Mouse (Mus musculus): Measurements from ENCODE around the gene Ccdc158. TPM values are rescaled to one million over a fixed set of nuclear protein-coding genes. Genes with fewer than 3 reads are reported as not detected.

Gene Ccdc158
- 0.11 and 0.21 TPM in 2 replicates for polyA plus RNA-seq (2012; rRNA removed)

- WGBS = 15% methylated on average over 49 of the region's 55 CpGs
- peak; percentile 44 to 45 for DNase-seq (ENCODE audit: low read depth in 1 of 2, low spot score in 2 of 2)
- TF ChIP-seq CTCF (IDR thresholded peaks at IDR 0.05; ENCODE audit: extremely low read depth, insufficient read depth, insufficient read length, insufficient replicate concordance) (no peak), POLR2A (IDR thresholded peaks at IDR 0.05; ENCODE audit: low read depth, low read length) (no peak)
- H3K4me1 ChIP-seq (ENCODE audit: control insufficient read depth, insufficient read depth, insufficient read length) = peaks cover 8% of the 10 kb centered on the region
- no peaks in the 10 kb centered on the region for H3K36me3 ChIP-seq (ENCODE audit: control insufficient read depth, insufficient read depth, low read length)
- peak within 1 kb of the TSS; percentile 50 for H3K4me3 ChIP-seq (ENCODE audit: extremely low read depth, insufficient read depth, insufficient read length)
- H3K27ac ChIP-seq (ENCODE audit: insufficient read depth, low read length) = no peak within 1 kb of the TSS
- 0 out of 2 replicates have a peak, but pooled peaks cover 2% of the 10 kb centered on the region for H3K27me3 ChIP-seq (ENCODE audit: control insufficient read depth, insufficient read depth, low read length)
Measured at GRCm38 (mm10) chr5:92674859-92675573, at the start of gene Ccdc158. TSS of gene Ccdc158 (minus strand) at chr5:92675271.

- H3K4me3 ChIP-seq (ENCODE audit: extremely low read depth, insufficient read depth, insufficient read length) = no peak overlapping the region
- DNase-seq (ENCODE audit: low read depth in 1 of 2, low spot score in 2 of 2) = no peak
- no peaks in the 10 kb centered on the region for H3K36me3 ChIP-seq (ENCODE audit: control insufficient read depth, insufficient read depth, low read length)
- 91% methylated on average over 8 of the region's 8 CpGs for WGBS
- H3K4me1 ChIP-seq (ENCODE audit: control insufficient read depth, insufficient read depth, insufficient read length) = no peaks in the 10 kb centered on the region
- no peaks in the 10 kb centered on the region for H3K27me3 ChIP-seq (ENCODE audit: control insufficient read depth, insufficient read depth, low read length)
- H3K27ac ChIP-seq (ENCODE audit: insufficient read depth, low read length) = no peak overlapping the region
- TF ChIP-seq POLR2A (IDR thresholded peaks at IDR 0.05; ENCODE audit: low read depth, low read length) (no peak), CTCF (IDR thresholded peaks at IDR 0.05; ENCODE audit: extremely low read depth, insufficient read depth, insufficient read length, insufficient replicate concordance) (no peak)
Measured at GRCm38 (mm10) chr5:92721610-92722009, 46.5 kb upstream of the Ccdc158 start.

DNA sequence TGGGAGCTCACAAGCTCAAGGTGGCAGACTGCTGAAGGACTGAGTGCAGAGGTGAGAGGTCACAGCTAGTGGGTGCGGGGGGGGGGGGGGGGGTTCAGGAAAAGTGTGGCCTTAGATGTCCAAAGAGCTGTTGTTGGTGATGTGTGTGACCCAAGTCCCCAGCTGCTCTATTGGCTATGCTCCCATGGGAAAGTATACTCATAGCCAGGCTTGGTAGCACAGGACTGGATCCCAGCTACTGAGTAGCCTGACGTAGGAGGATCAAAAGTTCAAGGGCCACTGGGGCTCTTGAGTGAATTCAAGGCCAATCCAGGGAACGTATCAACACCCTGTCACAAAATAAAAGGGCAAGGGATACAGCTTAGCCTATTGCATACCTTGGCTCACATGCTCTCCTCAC, 43.8 kb upstream of the Ccdc158 start:
- Histone ChIP-seq H3K27me3 (ENCODE audit: control insufficient read depth, insufficient read depth, low read length) (no peaks in the 10 kb centered on the region), H3K4me3 (ENCODE audit: extremely low read depth, insufficient read depth, insufficient read length) (no peak overlapping the region), H3K36me3 (ENCODE audit: control insufficient read depth, insufficient read depth, low read length) (no peaks in the 10 kb centered on the region), H3K27ac (ENCODE audit: insufficient read depth, low read length) (no peak overlapping the region), H3K4me1 (ENCODE audit: control insufficient read depth, insufficient read depth, insufficient read length) (no peaks in the 10 kb centered on the region)
- WGBS = 87% methylated on average over 3 of the region's 3 CpGs
- TF ChIP-seq CTCF (IDR thresholded peaks at IDR 0.05; ENCODE audit: extremely low read depth, insufficient read depth, insufficient read length, insufficient replicate concordance) = no peak
- no peak for DNase-seq (ENCODE audit: low read depth in 1 of 2, low spot score in 2 of 2)

- TF ChIP-seq CTCF (IDR thresholded peaks at IDR 0.05; ENCODE audit: extremely low read depth, insufficient read depth, insufficient read length, insufficient replicate concordance) (no peak), POLR2A (IDR thresholded peaks at IDR 0.05; ENCODE audit: low read depth, low read length) (no peak)
- H3K27ac ChIP-seq (ENCODE audit: insufficient read depth, low read length) = no peak overlapping the region
- no peaks in the 10 kb centered on the region for H3K27me3 ChIP-seq (ENCODE audit: control insufficient read depth, insufficient read depth, low read length)
- DNase-seq (ENCODE audit: low read depth in 1 of 2, low spot score in 2 of 2) = no peak
- no peak overlapping the region for H3K4me3 ChIP-seq (ENCODE audit: extremely low read depth, insufficient read depth, insufficient read length)
- WGBS = 71% methylated on average over 3 of the region's 3 CpGs
- no peaks in the 10 kb centered on the region for H3K36me3 ChIP-seq (ENCODE audit: control insufficient read depth, insufficient read depth, low read length)
- no peaks in the 10 kb centered on the region for H3K4me1 ChIP-seq (ENCODE audit: control insufficient read depth, insufficient read depth, insufficient read length)
Measured at GRCm38 (mm10) chr5:92717666-92718360, 42.7 kb upstream of the Ccdc158 start.

- Histone ChIP-seq H3K36me3 (ENCODE audit: control insufficient read depth, insufficient read depth, low read length) (no peaks in the 10 kb centered on the region), H3K27ac (ENCODE audit: insufficient read depth, low read length) (no peak overlapping the region), H3K4me1 (ENCODE audit: control insufficient read depth, insufficient read depth, insufficient read length) (no peaks in the 10 kb centered on the region), H3K27me3 (ENCODE audit: control insufficient read depth, insufficient read depth, low read length) (no peaks in the 10 kb centered on the region), H3K4me3 (ENCODE audit: extremely low read depth, insufficient read depth, insufficient read length) (no peak overlapping the region)
- 56% methylated on average over 2 of the region's 2 CpGs for WGBS
- TF ChIP-seq CTCF (IDR thresholded peaks at IDR 0.05; ENCODE audit: extremely low read depth, insufficient read depth, insufficient read length, insufficient replicate concordance) = no peak
- no peak for TF ChIP-seq POLR2A (IDR thresholded peaks at IDR 0.05; ENCODE audit: low read depth, low read length)
- DNase-seq (ENCODE audit: low read depth in 1 of 2, low spot score in 2 of 2) = no peak
Measured at GRCm38 (mm10) chr5:92715890-92716289, 40.8 kb upstream of the Ccdc158 start.

DNA sequence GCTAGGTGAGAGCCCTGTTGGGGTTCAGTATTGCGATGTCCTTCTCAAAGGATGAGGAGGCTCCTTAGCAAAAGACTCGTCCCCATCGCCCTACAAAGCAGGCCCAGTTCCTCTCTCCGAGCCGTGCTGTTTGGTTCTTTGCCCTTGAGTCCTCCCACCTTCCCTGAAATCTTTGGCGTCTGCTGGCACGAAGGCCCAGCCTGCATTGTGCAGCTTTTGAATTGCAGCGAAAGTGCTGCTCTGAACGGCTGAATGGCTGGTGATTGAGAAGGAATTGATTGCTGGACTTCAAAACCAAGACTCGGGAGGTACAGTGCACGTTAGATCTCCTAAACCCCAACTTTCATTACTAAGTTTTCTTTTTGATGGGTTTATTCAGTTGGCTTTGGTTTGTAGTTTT, 40.2 kb upstream of the Ccdc158 start:
- H3K36me3 ChIP-seq (ENCODE audit: control insufficient read depth, insufficient read depth, low read length) = no peaks in the 10 kb centered on the region
- 81% methylated on average over 11 of the region's 11 CpGs for WGBS
- H3K27ac ChIP-seq (ENCODE audit: insufficient read depth, low read length) = no peak overlapping the region
- H3K4me1 ChIP-seq (ENCODE audit: control insufficient read depth, insufficient read depth, insufficient read length) = no peaks in the 10 kb centered on the region
- no peak overlapping the region for H3K4me3 ChIP-seq (ENCODE audit: extremely low read depth, insufficient read depth, insufficient read length)
- no peak for DNase-seq (ENCODE audit: low read depth in 1 of 2, low spot score in 2 of 2)
- H3K27me3 ChIP-seq (ENCODE audit: control insufficient read depth, insufficient read depth, low read length) = no peaks in the 10 kb centered on the region
- no peak for TF ChIP-seq CTCF (IDR thresholded peaks at IDR 0.05; ENCODE audit: extremely low read depth, insufficient read depth, insufficient read length, insufficient replicate concordance)
- no peak for TF ChIP-seq POLR2A (IDR thresholded peaks at IDR 0.05; ENCODE audit: low read depth, low read length)

DNA sequence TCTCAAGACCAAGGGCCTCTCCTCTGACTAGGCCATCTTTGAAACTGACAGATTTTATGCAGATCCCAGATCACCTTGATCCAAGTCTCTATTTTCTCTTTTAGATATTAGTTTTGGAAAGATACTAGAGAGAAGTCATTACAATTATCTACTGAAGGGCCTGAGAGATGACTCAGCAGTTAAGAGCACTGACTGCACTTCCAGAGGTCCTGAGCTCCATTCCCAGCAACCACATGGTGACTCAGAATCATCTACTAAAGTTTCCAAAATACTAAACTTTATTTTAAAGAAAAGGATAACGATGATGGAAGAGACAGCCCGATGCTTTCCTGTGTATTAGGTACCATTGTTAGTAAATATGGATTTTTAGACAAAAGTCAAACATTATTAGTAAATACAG, 39.8 kb upstream of the Ccdc158 start:
- 99% methylated on average over 2 of the region's 2 CpGs for WGBS
- Histone ChIP-seq H3K36me3 (ENCODE audit: control insufficient read depth, insufficient read depth, low read length) (no peaks in the 10 kb centered on the region), H3K4me3 (ENCODE audit: extremely low read depth, insufficient read depth, insufficient read length) (no peak overlapping the region), H3K27ac (ENCODE audit: insufficient read depth, low read length) (no peak overlapping the region), H3K27me3 (ENCODE audit: control insufficient read depth, insufficient read depth, low read length) (no peaks in the 10 kb centered on the region), H3K4me1 (ENCODE audit: control insufficient read depth, insufficient read depth, insufficient read length) (no peaks in the 10 kb centered on the region)
- DNase-seq (ENCODE audit: low read depth in 1 of 2, low spot score in 2 of 2) = no peak
- TF ChIP-seq CTCF (IDR thresholded peaks at IDR 0.05; ENCODE audit: extremely low read depth, insufficient read depth, insufficient read length, insufficient replicate concordance) = no peak
- no peak for TF ChIP-seq POLR2A (IDR thresholded peaks at IDR 0.05; ENCODE audit: low read depth, low read length)

Data from spleen, adult 2 months (tissue).